Mouse (Mus musculus): ENCODE measurements at regions not wholly inside any gene's neighbourhood (a gene's known extent, or its start where the extent isn't known, plus 50 kb on each side); places are given as distances from the start of the nearest gene placed in this dataset.

DNA sequence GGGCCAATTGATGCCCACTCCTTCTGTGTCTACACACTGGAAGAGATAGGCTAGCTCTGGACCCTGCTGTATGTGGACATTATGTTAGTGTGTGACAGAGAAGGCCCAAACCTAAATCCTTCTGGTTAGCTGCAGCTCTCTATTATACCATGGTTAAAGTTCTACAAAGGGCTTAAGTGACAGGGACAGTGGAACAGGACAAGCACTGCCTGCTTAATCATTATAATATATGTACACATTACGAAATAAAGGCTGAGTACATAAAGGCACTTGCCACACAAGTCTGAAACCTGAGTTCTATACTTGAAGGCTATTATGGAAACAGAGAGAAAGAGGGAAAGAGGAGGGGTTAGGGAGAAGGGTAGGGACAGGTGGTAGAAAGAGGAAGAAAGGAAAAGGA is 55.2 kb downstream of the Rdh14 start:
- H3K4me2 ChIP-seq, result no peak overlapping the region
- no peaks in the 10 kb centered on the region for H3K27me3 ChIP-seq (ENCODE audit: control insufficient read depth, insufficient read depth, low read length)
- no peak overlapping the region for H3K27ac ChIP-seq (ENCODE audit: low read depth, low read length)
- no peak overlapping the region for H3K9ac ChIP-seq (ENCODE audit: low read length)
- WGBS, result 79% methylated on average over 1 of the region's 1 CpGs
- DNase-seq (ENCODE audit: low spot score, missing footprints) (no peak), ATAC-seq (ENCODE audit: low FRiP score) (no peak)
- no peaks in the 10 kb centered on the region for H3K36me3 ChIP-seq (ENCODE audit: control insufficient read depth, insufficient read depth, low read length)
- no peaks in the 10 kb centered on the region for H3K4me1 ChIP-seq (ENCODE audit: control insufficient read depth, insufficient read depth, low read length)
- no peaks in the 10 kb centered on the region for H3K9me3 ChIP-seq (ENCODE audit: control insufficient read depth, low read length)
- H3K4me3 ChIP-seq (ENCODE audit: low read depth, low read length), result no peak overlapping the region

DNA sequence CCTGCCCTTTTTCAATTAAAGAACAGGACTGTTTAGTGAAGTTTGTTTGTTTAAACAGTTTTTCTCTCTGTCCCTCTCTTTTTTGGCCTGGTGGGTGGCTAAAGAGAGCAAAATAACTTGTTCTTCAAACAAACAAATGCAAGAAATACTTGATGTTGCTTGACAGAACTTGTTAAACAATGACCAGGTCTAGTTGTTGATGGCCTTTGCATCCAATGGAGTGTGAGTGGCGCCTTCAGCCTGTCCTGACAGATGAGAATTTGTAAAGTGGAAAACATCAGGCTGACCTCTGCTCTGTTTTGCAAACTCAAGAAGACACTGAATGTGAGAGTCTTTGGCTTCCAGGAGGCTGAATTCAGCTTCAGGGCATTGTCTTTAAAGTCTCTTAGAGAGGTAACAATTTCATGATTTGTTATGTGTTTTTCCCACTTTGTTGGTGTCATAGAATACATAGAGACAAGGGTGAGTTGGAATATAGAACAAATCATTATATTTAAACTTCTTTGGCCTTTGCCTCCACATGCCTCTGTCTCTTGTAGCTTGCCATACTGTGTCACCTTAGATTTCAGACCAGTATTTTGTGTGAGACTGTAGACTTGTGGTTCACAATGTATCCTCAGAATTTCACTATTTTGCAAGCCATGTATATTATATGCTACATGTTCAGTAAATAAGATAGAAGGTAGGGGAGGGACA is 67.5 kb downstream of the Rdh14 start:
- no peak for DNase-seq (ENCODE audit: low spot score, missing footprints)
- no peak for ATAC-seq (ENCODE audit: low FRiP score)
- no peak overlapping the region for H3K9ac ChIP-seq (ENCODE audit: low read length)
- H3K4me3 ChIP-seq (ENCODE audit: low read depth, low read length), result no peak overlapping the region
- H3K27ac ChIP-seq (ENCODE audit: low read depth, low read length), result no peak overlapping the region
- no peak overlapping the region for H3K4me2 ChIP-seq
- no peaks in the 10 kb centered on the region for H3K9me3 ChIP-seq (ENCODE audit: control insufficient read depth, low read length)
- no peaks in the 10 kb centered on the region for H3K27me3 ChIP-seq (ENCODE audit: control insufficient read depth, insufficient read depth, low read length)
- H3K36me3 ChIP-seq (ENCODE audit: control insufficient read depth, insufficient read depth, low read length), result no peaks in the 10 kb centered on the region
- no peaks in the 10 kb centered on the region for H3K4me1 ChIP-seq (ENCODE audit: control insufficient read depth, insufficient read depth, low read length)
- WGBS, result 78% methylated on average over 1 of the region's 1 CpGs

DNA sequence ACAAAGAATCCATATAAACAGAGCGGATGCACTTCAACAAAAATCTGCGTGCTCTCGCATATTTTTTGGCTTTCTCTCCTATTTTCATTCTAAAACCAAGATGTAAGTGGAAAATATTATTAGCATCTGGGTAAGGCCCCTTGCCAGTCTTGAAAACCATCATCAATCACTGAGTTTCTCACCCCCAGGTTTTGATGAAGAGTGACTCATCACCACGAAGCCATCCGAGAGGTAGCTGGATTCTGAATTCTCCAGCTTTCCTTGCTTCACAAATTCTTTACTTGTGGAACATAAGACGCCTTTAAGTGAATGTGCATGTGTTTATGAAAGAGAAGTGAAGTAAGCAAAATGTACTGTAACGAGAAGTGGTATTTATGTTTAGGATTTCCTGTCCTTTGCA is 71.2 kb downstream of the Rdh14 start:
- no peak overlapping the region for H3K4me3 ChIP-seq (ENCODE audit: low read depth, low read length)
- no peaks in the 10 kb centered on the region for H3K27me3 ChIP-seq (ENCODE audit: control insufficient read depth, insufficient read depth, low read length)
- DNase-seq (ENCODE audit: low spot score, missing footprints) (no peak), ATAC-seq (ENCODE audit: low FRiP score) (no peak)
- H3K27ac ChIP-seq (ENCODE audit: low read depth, low read length), result no peak overlapping the region
- no peak overlapping the region for H3K9ac ChIP-seq (ENCODE audit: low read length)
- no peaks in the 10 kb centered on the region for H3K9me3 ChIP-seq (ENCODE audit: control insufficient read depth, low read length)
- H3K4me1 ChIP-seq (ENCODE audit: control insufficient read depth, insufficient read depth, low read length), result no peaks in the 10 kb centered on the region
- H3K36me3 ChIP-seq (ENCODE audit: control insufficient read depth, insufficient read depth, low read length), result no peaks in the 10 kb centered on the region
- H3K4me2 ChIP-seq, result no peak overlapping the region
- WGBS, result 89% methylated on average over 7 of the region's 7 CpGs

DNA sequence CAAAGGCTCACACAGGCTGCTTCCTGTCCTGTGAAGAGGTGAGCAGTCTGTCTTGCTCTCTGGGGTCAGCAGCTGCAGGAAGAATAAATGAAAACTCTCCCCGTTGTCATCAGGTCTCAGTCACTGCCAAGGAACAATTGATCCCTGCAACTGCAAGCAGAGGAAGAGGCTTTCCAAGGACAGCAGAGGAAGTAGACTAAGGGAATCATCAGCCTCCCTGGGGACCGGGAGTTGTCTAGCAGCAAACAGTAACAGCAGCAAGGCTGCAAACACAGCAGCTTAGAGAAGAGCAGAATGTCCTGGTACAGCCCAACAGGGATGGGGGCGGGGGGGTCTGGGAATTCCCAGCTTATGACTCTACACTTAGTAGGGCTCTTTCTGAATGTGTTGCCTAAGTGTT is 72.4 kb downstream of the Rdh14 start:
- Histone ChIP-seq H3K9ac (ENCODE audit: low read length) (no peak overlapping the region), H3K27me3 (ENCODE audit: control insufficient read depth, insufficient read depth, low read length) (no peaks in the 10 kb centered on the region), H3K4me2 (no peak overlapping the region), H3K27ac (ENCODE audit: low read depth, low read length) (no peak overlapping the region), H3K4me3 (ENCODE audit: low read depth, low read length) (no peak overlapping the region), H3K4me1 (ENCODE audit: control insufficient read depth, insufficient read depth, low read length) (no peaks in the 10 kb centered on the region), H3K36me3 (ENCODE audit: control insufficient read depth, insufficient read depth, low read length) (no peaks in the 10 kb centered on the region), H3K9me3 (ENCODE audit: control insufficient read depth, low read length) (no peaks in the 10 kb centered on the region)
- ATAC-seq (ENCODE audit: low FRiP score) (no peak), DNase-seq (ENCODE audit: low spot score, missing footprints) (no peak)
- 57% methylated on average over 3 of the region's 3 CpGs for WGBS

DNA sequence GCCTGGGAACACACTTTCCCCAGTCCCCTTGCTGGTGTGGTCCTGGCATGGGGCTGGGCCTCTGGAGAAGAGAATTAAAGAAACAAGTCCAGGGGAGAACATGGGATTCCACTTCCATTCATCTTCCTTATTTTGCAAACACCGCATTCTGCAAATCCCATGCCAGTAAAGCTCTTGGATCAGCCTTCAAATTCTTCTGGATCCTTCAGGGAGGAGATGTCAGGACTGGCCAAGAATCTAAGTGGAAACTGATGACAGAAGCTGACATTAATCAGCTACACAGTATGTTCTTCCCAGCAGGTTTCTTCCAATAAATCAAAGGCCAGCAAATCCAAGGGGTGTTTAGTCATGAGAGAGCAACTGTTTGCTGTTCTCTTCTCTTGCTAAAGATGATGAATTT is 83.4 kb downstream of the Rdh14 start:
- Histone ChIP-seq H3K9me3 (ENCODE audit: control insufficient read depth, low read length) (no peaks in the 10 kb centered on the region), H3K4me3 (ENCODE audit: low read depth, low read length) (no peak overlapping the region), H3K27me3 (ENCODE audit: control insufficient read depth, insufficient read depth, low read length) (no peaks in the 10 kb centered on the region), H3K9ac (ENCODE audit: low read length) (no peak overlapping the region), H3K4me2 (no peak overlapping the region), H3K36me3 (ENCODE audit: control insufficient read depth, insufficient read depth, low read length) (no peaks in the 10 kb centered on the region), H3K4me1 (ENCODE audit: control insufficient read depth, insufficient read depth, low read length) (no peaks in the 10 kb centered on the region), H3K27ac (ENCODE audit: low read depth, low read length) (no peak overlapping the region)
- no peak for DNase-seq (ENCODE audit: low spot score, missing footprints)
- 90% methylated on average over 1 of the region's 1 CpGs for WGBS
- ATAC-seq (ENCODE audit: low FRiP score), result no peak

DNA sequence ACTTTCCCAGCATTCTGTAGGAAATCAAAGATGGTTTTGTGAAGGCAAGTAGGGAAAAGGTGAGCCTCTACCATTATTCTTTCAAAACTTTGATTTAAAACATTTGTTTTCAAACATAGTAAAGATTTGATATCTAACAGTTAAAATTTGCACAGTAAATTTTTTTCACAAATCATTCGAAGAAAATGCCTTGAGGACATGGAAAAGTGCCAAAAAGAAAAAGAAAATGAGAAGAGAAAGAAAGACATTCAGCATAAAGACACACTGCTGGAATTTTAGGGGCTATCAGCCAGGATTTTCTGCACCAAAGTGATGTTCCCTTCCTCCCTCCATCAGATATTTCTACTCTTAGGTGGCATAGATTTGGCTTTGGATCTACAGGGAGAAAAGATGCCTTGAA is 90.2 kb downstream of the Rdh14 start:
- Histone ChIP-seq H3K36me3 (ENCODE audit: control insufficient read depth, insufficient read depth, low read length) (no peaks in the 10 kb centered on the region), H3K27ac (ENCODE audit: low read depth, low read length) (no peak overlapping the region), H3K4me3 (ENCODE audit: low read depth, low read length) (no peak overlapping the region), H3K4me1 (ENCODE audit: control insufficient read depth, insufficient read depth, low read length) (no peaks in the 10 kb centered on the region), H3K9me3 (ENCODE audit: control insufficient read depth, low read length) (no peaks in the 10 kb centered on the region), H3K9ac (ENCODE audit: low read length) (no peak overlapping the region), H3K27me3 (ENCODE audit: control insufficient read depth, insufficient read depth, low read length) (no peaks in the 10 kb centered on the region), H3K4me2 (no peak overlapping the region)
- ATAC-seq (ENCODE audit: low FRiP score), result no peak
- whole genome bisulfite sequencing, result 72% methylated on average over 1 of the region's 1 CpGs
- DNase-seq (ENCODE audit: low spot score, missing footprints), result no peak

DNA sequence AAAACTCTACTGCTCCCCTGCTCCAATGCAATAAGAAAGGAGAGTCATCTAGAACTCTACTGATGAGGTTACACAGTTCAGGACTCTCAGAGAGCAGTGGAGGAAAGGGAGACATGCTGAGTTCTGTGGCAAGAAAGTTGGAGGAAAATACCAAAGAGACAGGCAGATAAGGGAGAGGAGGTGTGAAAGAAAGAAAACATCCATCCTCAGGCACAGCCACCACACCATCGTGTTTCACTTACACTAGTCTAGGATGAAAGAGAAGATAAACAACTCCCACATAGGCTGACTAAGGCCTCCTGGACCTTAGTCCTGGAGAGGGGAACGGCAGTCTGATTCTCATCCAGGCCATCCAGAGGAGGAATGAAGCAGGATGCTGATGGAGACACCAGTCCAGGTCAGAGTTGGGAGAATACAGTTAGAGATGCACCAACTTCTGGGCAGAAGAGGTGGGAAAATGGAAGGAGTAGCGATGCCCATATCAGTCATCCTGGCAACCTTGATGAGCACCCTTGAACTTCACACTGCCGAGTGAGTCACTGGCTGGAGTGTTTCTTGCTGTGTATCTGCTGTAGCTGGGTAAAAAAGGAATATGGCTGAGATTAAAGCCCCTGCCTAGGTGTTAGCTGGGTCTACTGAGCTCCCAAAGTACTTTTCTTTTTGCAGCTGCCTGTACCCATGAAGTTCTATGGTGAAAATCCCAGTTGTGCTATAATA is 91.9 kb downstream of the Rdh14 start:
- ATAC-seq (ENCODE audit: low FRiP score) (no peak), DNase-seq (ENCODE audit: low spot score, missing footprints) (no peak)
- H3K9ac ChIP-seq (ENCODE audit: low read length), result no peak overlapping the region
- H3K36me3 ChIP-seq (ENCODE audit: control insufficient read depth, insufficient read depth, low read length), result no peaks in the 10 kb centered on the region
- H3K27ac ChIP-seq (ENCODE audit: low read depth, low read length), result no peak overlapping the region
- H3K4me3 ChIP-seq (ENCODE audit: low read depth, low read length), result no peak overlapping the region
- no peaks in the 10 kb centered on the region for H3K9me3 ChIP-seq (ENCODE audit: control insufficient read depth, low read length)
- H3K27me3 ChIP-seq (ENCODE audit: control insufficient read depth, insufficient read depth, low read length), result no peaks in the 10 kb centered on the region
- no peaks in the 10 kb centered on the region for H3K4me1 ChIP-seq (ENCODE audit: control insufficient read depth, insufficient read depth, low read length)
- H3K4me2 ChIP-seq, result no peak overlapping the region
- 89% methylated on average over 4 of the region's 4 CpGs for WGBS

DNA sequence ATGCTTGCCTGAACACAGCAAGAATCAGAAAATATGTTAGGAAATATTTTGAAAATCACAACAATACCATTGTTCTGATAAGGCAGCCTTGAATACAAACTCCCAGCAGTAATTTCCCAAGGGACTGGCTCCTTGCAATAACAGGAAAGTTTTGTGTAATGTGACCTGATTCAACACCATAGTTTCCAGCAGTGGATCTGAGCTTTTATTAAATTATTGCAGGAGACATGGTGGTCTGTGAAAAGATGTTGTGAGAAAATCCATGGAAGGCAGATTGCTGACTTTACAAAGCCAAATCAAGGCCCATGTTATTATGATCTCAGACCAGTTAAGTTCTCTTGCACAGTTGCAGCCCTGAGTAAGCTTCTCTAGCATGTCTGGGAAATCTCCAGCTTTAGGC is 116.1 kb downstream of the Rdh14 start:
- Histone ChIP-seq H3K27me3 (ENCODE audit: control insufficient read depth, insufficient read depth, low read length) (no peaks in the 10 kb centered on the region), H3K4me1 (ENCODE audit: control insufficient read depth, insufficient read depth, low read length) (no peaks in the 10 kb centered on the region), H3K4me2 (no peak overlapping the region), H3K4me3 (ENCODE audit: low read depth, low read length) (no peak overlapping the region), H3K9me3 (ENCODE audit: control insufficient read depth, low read length) (no peaks in the 10 kb centered on the region), H3K9ac (ENCODE audit: low read length) (no peak overlapping the region), H3K36me3 (ENCODE audit: control insufficient read depth, insufficient read depth, low read length) (no peaks in the 10 kb centered on the region), H3K27ac (ENCODE audit: low read depth, low read length) (no peak overlapping the region)
- DNase-seq (ENCODE audit: low spot score, missing footprints) (no peak), ATAC-seq (ENCODE audit: low FRiP score) (no peak)

DNA sequence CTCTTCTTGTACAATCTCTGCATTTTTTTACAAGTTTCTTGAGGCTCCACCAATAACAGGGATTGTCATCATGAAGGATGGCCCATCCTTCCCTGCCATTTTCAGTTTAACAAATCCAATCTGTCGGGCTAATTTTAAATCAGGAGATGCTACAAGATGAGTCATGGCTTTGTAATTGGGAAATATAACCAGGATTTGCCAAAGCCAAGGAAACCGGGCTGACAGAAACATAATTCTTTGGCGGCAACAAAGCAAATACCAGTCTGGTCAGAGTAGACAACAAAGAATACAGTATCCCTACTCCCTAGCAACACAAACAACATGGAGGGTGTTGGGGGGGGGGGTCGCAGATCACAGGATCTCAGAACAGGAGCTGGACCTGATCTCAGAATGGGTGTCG is 123.0 kb downstream of the Rdh14 start:
- Histone ChIP-seq H3K9ac (ENCODE audit: low read length) (no peak overlapping the region), H3K27ac (ENCODE audit: low read depth, low read length) (no peak overlapping the region), H3K27me3 (ENCODE audit: control insufficient read depth, insufficient read depth, low read length) (no peaks in the 10 kb centered on the region), H3K4me1 (ENCODE audit: control insufficient read depth, insufficient read depth, low read length) (no peaks in the 10 kb centered on the region), H3K36me3 (ENCODE audit: control insufficient read depth, insufficient read depth, low read length) (no peaks in the 10 kb centered on the region), H3K4me3 (ENCODE audit: low read depth, low read length) (no peak overlapping the region), H3K4me2 (no peak overlapping the region), H3K9me3 (ENCODE audit: control insufficient read depth, low read length) (no peaks in the 10 kb centered on the region)
- DNase-seq (ENCODE audit: low spot score, missing footprints), result no peak
- ATAC-seq (ENCODE audit: low FRiP score), result no peak
- 88% methylated on average over 5 of the region's 5 CpGs for WGBS
